Mouse (Mus musculus) CH12.LX (cell line): ENCODE measurements at regions not wholly inside any gene's neighbourhood (a gene's known extent, or its start where the extent isn't known, plus 50 kb on each side); places are given as distances from the start of the nearest gene placed in this dataset.

Source experiments
- CTCF ChIP-seq, 2 experiments: IDR thresholded peaks in 1 of 2; conservative IDR thresholded peaks in 1 of 2; 2 replicates each; pipeline ENCODE4 v1.5.1; 2011 to 2012; ENCODE audit warnings: low read depth in 2 of 2, low read length in 2 of 2, improper control_type of control experiment in 1 of 2, inconsistent platforms in 1 of 2, mild to moderate bottlenecking in 1 of 2, moderate library complexity in 1 of 2
- POLR2A ChIP-seq: IDR thresholded peaks from 2 replicates; pipeline ENCODE4 v1.6.1; 2011; ENCODE audit warnings: low read depth, mild to moderate bottlenecking, improper control_type of control experiment, low read length
- RCOR1 ChIP-seq: conservative IDR thresholded peaks from 2 replicates; pipeline ENCODE4 v1.6.1; 2012; ENCODE audit warnings: low read depth, mild to moderate bottlenecking, inconsistent platforms, low read length, improper control_type of control experiment
- SIN3A ChIP-seq: IDR thresholded peaks from 2 replicates; pipeline ENCODE4 v1.6.1; 2012; ENCODE audit warnings: low read length, improper control_type of control experiment, inconsistent platforms
- USF1 ChIP-seq: IDR thresholded peaks from 2 replicates; pipeline ENCODE4 v1.6.1; 2014; ENCODE audit warnings: low read depth, mild to moderate bottlenecking, inconsistent platforms, low read length, improper control_type of control experiment

DNA sequence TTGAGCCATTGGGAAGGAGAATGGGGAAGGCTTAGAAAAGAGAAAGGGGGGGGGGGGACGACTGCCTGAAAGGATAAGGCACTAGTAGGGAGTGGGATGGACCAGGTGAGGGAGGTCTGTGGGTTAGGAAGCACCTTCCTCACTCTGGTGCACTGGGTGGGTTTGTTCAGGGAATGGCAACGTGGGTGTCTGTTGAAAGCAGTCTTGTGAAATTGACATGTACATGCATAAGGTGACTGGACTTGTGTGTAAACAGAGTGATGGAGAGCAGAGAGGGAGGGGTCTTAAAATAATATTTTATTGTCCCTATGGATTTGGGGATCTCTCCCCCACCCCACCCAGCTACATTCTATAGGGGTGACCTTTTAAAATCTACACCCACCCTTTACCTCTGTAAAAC lies 485.0 kb downstream of the Prss52 start:
- TF ChIP-seq POLR2A (no peak), CTCF (conservative IDR thresholded peaks at IDR 0.05 in 1 of 2, IDR thresholded peaks at IDR 0.05 in 1 of 2; ENCODE audit: low read depth in 2 of 2, low read length in 2 of 2) (no peak), SIN3A (no peak), USF1 (no peak), RCOR1 (no peak)
